Mouse (Mus musculus) C2C12 (cell line): ENCODE measurements at regions not wholly inside any gene's neighbourhood (a gene's known extent, or its start where the extent isn't known, plus 50 kb on each side); places are given as distances from the start of the nearest gene placed in this dataset.

ENCODE experiments used
- CEBPB ChIP-seq: IDR thresholded peaks from one replicate; pipeline ENCODE4 v1.6.1; 2011; ENCODE audit warnings: low read depth, mild to moderate bottlenecking, control low read depth, moderate library complexity
- CTCF ChIP-seq: IDR thresholded peaks from one replicate; pipeline ENCODE4 v1.5.1; 2011; ENCODE audit not compliant: control insufficient read depth, insufficient read depth, insufficient read length
- MAX ChIP-seq: IDR thresholded peaks from one replicate; pipeline ENCODE4 v1.6.1; 2011; ENCODE audit warnings: mild to moderate bottlenecking, control low read depth
- MYOD1 ChIP-seq: IDR thresholded peaks from one replicate; pipeline ENCODE4 v1.6.1; 2011; ENCODE audit warnings: low read depth; ENCODE audit not compliant: control insufficient read depth, insufficient read length
- MYOG ChIP-seq: IDR thresholded peaks from one replicate; pipeline ENCODE4 v1.6.1; 2011; ENCODE audit not compliant: control insufficient read depth, insufficient read length; ENCODE audit errors: extremely low read depth

DNA sequence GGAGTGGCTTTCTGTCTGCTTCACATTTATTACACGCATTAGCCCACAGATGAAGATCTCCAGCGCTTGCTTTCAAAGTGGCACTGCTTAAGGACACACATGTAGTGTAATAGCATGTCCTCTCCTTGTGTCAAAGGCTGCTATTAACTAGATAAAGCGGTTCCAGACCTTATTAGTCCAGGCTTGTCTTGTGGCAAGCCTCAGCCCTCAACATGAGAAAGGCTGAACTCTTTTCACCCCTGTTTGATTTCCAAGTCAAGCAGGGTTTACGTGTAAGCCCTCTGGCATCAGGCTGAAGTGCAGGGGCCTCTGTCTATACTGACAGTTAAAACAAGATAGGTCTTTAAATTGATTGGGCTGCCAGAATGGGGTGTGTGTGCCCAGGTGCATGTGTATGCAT lies 403.7 kb upstream of the Adamts16 start:
- no peak for TF ChIP-seq CEBPB
- no peak for TF ChIP-seq CTCF
- TF ChIP-seq MAX, result no peak
- no peak for TF ChIP-seq MYOG
- no peak for TF ChIP-seq MYOD1
